Mouse (Mus musculus) thymus, postnatal 25 days (tissue): ENCODE measurements around the gene Mtmr12.
A peak's percentile ranks its signal among the peaks of the same experiment; 100 is the strongest.
"Not testable (repeated sequence)": the region's sequence is repeated elsewhere in the genome, so short reads cannot be mapped to it uniquely, and the experiment has no call there.

Source experiments
- DNase-seq: peaks from one replicate; pipeline ENCODE4 v3.0.0; 2022

Gene Mtmr12

DNA sequence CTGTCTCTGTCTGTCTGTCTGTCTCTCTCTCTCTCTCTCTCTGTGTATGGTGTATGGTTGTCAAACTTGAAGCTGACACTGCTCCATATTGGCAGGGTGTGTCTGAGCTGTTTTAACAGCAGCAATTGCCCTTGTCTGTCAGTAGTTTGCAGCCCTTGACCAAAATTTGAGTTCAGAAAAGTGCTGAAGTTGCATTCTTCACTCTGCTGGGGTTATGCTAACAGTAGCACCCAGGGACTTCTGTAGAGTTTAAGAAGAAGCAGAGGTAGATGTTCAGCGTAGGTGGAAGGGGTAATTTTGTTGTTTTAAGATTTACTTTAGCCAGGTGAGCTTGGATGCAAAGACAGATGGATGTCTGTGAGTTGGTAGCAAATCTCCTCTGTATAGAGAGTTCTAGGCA, 7.4 kb downstream of the Mtmr12 start:
- DNase-seq, result no peak

DNA sequence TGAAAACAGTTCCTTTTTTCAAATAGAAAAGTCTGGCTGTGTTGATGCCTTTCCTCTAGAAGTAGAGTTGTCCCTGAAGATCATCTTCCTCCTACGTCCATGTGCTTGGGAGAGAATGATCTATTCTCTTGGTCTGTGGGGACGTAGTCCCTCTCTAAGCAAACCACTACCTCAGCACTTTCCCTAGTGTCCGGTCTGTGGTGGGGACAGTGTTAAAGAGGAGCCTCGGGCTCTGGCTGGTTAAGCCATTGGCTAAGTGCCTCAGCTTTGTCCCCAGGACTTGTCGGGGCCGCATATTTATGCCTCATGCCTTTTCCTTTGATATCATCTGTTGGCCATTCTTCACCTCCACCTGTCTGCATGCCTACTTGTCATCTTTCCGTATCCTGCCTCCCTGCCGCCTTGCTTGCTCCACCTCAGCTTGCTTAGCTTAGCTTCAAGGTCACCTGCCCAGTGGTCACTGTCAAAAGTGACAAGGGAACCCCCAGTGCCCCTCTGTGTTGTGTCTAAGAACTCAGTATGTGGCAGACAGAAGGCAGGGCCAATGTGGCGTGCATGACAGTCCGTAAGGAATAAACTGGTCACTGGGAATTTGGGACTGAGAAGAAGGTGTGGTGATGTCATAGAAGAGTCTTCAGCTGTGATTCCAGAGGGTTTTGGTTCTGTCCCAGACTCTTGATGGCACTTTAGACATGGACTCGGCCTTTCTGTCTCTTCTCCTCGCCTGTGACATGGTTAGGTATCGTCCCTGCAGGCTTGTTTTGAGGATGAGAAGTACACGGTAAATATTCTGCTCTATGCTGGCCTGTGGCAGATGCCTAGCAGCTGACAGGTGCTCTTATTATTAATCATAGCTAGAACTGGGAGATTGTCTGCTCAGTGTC, 9.9 kb downstream of the Mtmr12 start:
- DNase-seq, result no peak

DNA sequence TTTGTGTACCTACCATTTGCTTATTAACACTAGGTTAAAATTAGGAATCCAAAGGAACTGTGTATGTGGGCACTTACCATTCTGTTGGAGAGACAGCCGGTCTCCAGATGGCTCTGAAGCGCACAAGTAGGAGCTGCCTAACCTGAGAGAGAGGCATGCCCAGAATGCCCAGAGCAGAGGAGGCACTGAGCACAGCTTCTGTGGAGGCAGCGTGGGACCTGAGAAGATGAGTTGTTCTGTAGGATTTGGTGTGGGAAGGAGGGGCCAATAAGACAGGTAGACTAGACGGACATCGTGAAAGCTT, 10.5 kb downstream of the Mtmr12 start:
- DNase-seq, result no peak

DNA sequence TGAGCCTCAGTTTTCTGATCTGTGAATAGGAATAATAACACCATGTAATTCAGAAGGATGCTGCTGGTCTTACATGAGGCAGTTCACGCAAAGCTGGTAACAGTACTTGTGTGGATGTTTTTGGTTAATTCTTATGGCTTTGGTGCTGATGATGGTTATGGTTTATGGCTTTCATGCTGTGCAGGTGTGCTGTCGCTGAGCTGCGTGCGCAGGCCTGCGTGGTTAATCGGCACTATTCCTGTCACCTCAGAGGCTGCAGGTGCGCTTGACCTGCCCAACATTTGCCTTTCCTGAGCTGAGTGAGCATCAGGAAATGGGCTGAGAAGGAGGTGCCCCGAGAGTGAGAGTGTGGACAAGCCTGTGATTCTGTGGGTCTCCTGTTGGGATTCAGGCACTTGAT, 11.3 kb downstream of the Mtmr12 start:
- peak; percentile 41 for DNase-seq

DNA sequence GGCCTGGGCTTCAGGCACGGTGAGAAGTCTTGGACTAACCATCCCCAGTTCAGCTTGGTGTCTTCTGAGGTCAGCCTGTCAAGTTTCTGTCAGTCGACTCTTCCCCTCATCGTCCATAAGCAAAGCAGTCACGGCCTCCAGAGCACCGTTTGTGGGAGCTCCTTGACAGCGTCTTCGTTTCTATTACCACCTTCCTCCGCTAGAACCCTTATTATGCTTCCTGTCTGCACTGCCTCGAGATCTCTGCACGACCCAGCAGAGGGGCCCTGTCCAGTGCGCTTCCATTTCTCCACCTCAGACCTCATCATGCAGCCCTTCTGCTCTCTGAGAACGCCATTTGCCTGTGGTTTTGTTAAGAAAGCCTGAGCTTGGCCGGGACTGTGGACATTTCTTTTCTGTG, 12.0 kb downstream of the Mtmr12 start:
- DNase-seq, result peak; percentile 34

DNA sequence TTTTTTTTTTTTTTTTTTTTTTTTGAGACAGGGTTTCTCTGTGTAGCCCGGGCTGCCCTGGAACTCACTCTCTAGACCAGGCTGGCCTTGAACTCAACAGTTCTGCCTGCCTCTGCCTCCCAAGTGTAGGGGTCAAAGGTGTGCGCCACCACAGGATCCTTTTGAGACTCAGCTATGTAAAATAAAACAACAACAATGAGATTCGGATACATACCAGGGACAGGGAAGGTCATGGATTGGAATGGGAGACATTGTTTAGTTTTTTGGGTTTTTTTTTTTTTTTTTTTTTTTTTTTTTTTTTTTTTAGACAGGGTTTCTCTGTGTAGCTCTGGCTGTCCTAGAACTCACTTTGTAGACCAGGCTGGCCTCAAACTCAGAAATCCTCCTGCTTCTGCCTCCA, 12.5 kb downstream of the Mtmr12 start:
- not testable (repeated sequence) for DNase-seq

DNA sequence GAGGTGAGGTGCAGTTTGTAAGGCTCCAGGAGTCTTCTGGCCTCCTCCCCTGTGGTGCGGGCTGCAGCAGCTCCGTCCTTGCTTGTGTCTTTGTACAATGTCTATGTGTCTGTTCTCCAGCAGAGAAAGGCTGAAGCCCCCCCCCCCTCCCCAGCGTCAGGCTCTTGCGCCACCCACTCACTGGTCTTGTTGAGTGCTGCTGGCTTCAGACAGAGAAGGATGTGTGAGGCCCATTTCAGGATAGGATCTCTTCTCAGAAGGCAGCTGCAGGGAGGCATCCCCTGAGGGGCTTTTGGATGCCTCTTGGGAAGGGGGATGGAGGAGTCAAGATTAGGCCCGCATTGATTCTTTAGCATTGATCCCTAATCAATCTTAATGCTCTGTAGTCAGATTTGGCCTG, 13.0 kb downstream of the Mtmr12 start:
- DNase-seq, result no peak

DNA sequence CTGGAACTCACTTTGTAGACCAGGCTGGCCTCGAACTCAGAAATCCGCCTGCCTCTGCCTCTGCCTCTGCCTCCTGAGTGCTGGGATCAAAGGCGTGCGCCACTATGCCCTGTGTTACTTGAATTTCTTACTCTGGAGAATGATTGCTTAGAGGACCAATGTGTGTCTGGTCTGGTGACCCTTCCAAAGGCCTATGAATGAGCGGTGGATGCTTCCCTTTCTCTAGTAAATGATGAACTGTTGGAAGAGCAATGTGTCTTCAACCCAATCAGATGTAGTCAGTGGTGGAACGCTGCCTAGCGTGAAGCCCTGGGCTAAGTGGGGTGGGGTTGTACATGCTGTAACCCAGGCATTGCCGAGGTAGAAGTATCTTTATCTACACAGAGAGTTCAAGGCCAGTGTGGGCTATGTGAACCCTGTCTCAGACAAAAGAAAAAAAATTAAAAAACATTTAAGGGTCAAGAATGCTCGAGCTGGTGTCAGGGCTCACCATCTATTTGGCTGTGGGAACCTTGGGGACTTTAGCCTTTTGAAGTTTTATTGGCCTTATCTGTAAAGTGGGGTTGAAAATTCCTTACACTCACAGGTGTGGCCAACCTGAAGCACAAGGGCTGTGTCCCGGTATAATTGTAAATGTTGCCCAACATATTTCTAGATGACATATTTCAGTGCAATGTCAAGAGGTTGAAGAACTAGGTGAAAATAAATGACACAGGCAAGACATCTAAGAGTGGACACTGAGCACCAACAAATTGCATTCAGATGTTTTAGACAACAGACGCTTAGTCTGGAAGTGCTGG, 14.0 kb downstream of the Mtmr12 start:
- no peak for DNase-seq

DNA sequence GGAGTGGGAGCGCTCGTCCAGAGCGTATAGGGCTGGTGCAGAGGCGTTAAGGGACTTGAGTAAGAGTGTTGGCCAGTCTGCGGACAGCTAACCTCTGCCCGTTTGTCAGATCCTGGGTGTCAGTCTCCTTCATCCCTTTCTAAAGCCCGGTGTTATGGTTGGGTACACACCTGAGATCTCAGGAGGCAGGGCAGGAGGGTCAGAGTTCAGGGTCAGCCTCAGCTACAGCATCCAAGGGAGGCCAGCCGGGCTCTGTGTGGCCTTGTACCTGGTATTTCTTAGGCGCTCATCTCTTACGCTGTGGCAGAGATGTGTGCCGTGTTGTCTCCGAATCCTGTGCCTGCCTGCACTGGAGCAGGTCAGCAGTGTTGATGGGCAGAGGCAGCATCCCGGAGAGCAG, 16.3 kb downstream of the Mtmr12 start:
- DNase-seq, result no peak

DNA sequence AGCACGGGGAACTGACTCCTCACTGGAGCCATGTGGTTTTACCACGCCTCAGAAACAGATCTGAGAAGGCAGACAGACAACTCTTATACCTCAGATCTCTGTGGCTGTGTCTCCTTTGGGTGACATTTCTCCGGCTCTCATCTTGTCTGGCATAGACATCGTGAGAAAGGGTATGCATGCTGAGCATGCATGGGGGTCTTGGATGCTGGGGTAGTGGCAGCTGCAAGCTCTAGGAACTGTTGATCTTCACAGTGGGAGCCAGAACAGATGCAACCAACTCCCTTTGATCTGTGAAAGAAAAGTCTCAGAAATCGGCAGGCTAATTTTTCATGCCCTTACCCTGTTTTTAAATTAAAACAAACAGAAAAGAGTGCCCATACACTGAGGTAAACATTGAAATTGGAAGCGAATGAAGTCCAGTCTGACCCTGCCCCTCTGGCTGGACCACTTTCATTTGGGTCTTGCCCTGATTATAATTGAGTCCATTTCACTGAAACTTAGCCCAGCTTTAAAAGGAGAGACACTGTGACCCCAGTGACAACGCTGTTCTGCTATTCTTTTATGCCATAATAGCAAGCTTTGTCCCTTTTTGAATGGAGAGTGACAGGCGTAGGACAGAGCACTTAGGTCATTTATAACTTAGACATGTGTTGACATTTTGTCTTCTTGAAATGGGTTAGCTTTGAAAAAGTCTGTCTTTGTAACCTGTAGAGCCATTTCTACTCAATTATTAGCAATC, 17.9 kb downstream of the Mtmr12 start:
- peak; percentile 35 for DNase-seq

DNA sequence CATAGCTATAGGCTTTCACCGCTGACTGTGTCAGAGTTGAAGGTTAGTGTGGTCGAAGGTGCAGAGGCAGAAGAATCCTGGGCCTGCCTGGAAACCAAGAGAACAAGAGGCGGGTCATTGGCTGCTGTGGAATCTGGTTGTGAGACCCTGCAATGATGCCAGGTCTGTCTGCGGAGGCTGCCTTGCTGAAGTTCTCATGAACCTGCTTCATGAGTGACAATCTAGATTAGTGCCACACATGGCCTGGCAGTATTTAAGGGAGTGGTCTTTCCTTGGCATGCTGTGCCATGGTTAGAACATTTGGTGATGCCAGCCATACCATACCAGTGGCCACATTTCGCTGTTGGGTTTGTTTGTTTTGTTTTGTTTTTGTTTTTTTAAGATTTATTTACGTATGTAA, 18.6 kb downstream of the Mtmr12 start:
- DNase-seq, result no peak

DNA sequence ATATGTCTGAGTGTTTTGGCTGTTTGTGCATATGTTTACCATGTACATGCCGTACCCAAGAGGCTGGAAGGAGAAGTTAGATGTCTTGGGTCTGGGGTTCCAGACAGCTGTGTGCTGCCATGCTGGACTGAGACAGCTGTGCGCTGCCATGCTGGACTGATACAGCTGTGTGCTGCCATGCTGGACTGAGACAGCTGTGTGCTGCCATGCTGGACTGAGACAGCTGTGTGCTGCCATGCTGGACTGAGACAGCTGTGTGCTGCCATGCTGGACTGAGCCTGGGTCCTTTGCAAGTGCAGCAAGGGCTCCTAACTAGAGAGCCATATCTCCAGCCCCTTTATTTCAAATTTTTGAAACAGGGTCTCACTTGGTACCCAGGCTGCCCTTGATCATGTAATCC, 19.4 kb downstream of the Mtmr12 start:
- DNase-seq, result no peak

DNA sequence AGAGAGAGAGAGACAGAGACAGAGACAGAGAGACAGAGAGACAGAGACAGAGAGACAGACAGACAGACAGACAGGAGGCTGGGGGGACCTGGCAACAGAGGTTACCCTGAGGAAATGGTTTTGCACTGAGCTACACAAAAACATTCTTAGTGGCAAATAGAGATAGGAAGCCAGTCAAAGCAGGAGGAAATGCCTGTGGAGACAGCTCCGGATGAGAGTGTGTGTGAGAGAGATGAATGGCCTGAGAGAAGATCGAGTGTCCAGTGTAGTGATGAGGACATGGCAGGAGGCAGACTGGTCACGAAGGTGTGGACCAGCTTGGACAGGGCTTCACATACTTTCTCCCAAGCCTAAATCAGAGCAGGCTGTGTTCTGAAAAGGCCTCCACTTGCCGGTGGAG, 20.2 kb downstream of the Mtmr12 start:
- DNase-seq, result no peak

DNA sequence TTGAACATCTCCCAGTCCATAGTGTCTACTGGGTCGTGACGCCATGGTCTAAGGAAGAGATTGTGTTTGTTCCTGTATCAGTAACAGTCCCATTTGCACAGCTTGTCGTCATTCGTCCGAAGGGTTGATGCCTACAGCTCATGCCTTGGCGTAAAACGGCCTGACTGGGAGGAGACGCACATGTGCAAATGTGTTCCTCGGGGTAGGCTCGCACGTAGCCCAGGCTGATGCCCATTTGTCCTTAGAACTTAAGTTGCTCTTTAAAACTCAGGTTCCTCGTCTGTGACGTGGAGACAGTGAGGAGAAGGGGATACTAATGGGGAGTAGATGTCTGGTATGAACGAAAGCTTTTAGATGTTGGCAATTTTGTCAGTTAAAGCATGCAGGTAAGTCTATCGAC, 22.1 kb downstream of the Mtmr12 start:
- no peak for DNase-seq

DNA sequence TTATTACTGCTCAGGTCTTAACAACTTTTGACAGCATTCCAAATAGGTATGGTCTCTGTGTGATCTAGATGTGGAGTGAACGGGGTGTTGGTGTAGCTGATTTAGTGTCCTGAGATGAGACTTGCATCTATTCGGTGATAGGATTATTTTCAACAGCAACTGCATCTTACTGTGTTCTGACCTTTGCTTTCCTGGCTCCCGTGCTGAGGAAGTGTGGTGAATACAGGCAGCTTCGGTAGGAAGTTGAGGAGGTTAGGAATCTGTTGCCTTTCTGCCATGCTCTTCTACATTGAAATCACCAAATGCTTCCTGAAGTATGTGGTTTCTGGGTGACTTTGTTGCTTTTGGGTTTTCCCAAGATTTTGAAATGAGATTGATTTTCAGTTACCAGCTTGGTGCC, 22.5 kb downstream of the Mtmr12 start:
- DNase-seq, result no peak

DNA sequence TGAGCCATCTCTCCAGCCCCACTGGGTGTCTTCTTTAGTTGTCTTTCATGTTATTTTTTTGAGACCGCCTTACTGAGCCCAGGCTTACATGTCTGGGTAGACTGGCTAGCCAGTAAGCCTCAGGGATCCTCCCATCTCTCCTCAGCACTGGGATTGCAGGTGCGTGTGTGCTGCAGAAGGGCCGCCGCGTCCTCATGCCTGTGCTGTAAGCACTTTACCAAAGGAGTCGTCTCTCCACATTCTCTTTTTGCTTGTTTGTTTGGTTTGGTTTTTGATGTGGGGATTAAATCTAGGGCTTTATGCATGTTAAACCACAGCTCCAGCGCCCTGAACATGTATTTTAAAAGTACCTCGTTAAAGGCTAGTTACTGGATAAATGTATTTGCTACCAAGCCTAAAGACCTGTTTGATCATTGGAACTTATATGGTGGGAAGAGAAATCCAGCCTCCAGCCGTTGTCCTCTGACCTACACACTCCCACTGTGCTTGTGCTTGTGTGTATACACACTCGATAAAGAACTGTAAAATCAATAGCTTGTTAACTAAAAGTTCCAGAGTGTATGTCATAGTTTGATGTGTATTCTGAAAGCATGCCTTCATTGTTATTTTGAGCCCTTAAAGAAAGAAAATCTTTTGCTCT, 24.9 kb downstream of the Mtmr12 start:
- DNase-seq, result peak; percentile 51

DNA sequence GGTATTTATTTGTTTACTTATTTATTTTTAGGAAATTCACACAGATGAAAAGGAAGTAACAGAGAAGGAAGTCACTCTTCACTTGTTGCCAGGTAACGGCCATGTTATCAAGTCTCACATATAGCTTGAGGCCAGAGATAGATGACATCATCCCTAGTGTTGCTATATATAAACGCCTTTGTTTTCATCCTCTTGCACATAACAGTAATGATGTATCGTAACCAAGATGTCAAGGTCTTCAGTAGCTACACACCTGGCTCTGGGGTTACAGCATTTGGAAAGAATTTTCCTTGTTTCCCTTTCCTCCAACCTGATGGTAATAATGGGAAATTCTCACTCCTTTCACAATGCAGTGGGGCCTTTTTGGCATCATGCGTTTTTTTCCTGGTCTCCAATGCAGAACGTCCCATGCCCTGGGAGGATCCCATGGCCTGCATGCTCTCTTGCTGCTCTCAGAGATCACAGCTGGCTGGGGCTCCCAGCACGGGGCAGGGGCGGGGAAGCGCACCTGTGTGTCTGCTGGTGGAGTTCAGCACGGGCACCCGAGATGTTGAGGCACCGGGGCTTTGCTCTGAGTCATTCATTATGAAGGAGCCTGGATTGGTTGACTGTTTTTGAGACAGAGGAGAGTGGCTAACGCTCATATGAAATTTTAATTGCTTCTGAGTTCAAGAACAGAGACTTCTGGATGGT, 25.6 kb downstream of the Mtmr12 start:
- peak; percentile 84 for DNase-seq

DNA sequence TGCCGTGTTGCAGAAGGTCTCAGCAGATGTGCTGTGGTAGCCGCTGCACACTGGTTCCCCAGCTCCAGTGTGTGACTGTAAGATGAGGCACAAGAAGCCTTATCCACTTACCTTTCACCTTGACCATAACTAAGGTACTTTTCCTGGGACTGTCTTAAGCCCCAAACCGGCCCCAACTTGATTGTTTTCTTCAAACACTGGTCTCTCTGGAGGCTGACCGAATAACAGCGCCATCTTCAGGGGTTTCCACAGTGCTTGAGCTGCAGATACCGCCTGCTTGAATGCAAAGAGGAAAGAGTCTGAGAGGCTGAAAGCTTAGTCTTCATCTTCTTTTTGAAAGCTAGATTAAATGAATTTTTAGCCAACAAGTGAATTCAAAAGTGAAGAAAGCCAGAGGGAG, 26.6 kb downstream of the Mtmr12 start:
- no peak for DNase-seq

DNA sequence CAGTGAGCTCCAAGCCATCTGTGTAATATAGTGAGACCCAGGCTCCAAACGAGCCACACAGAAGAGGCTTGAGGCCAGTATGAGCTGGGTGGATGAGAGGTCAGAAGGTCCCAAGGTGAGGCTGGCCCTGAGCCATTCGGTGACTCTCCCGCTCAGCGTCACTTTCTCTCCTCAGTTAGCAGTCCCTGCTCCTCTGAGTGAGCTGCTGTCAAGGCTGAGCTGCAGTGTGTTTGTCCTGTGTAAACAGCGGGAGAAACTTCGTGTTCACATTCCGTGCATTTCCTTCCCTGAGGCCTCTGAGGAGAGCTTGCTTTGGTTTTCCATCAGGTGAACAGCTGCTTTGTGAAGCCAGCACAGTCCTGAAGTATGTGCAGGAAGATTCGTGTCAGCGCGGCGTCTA, 27.6 kb downstream of the Mtmr12 start:
- DNase-seq, result no peak

DNA sequence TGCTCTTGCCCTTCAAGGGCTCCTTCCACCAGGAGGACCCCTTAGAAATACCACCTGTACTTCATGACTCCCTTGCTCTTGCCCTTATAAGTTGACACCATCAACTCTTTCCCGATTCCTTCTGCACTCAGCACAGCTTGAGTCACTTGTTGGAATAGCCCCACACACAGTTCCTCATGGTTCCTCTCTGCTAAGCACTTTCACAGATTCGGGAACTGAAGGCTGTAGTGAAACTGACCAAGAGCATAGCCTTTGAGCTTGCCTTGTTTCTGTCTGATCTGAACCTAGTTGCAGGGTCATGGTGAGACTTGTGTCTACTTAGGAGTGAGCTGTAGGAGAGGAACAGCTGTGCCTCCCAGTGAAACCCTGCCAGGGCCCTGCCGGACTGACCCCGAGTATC, 28.2 kb downstream of the Mtmr12 start:
- DNase-seq, result no peak

DNA sequence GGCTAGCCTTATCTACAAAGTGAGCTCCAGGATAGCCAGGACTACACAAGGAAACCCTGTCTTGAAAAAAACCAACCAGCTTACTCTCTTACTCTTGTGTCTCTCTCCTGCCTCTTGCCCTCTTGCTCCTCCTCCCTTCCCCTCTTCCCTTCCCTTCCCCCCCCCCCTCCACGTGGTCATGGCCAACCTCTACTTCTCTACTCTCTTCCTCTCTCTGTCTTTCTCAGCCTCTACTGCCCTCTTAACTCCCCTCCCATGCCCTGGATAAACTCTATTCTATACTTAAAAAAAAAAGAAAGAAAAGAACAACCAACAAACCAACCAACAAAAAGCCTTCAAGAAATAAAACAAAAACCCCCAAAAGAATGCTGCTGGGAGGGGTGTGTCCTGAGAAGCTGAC, 30.7 kb downstream of the Mtmr12 start:
- DNase-seq, result no peak

DNA sequence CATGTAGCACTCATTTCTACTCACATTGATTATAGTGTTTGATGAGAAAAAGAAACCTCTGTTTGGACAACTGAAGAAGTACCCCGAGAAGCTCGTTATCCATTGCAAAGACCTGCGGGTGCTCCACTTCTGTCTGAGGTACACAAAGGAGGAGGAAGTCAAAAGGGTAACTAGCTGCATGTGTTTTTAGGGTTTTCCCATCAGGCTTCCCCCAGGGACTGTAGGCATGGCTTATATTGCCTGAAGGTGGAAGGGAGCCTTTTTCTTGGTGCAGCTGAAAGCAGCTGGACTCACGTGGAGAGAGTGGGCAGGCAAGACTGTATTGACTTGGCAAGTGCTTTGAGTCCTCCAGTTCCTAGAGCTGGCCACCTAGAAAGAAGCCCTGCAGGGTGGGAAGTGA, 31.2 kb downstream of the Mtmr12 start:
- DNase-seq, result no peak

DNA sequence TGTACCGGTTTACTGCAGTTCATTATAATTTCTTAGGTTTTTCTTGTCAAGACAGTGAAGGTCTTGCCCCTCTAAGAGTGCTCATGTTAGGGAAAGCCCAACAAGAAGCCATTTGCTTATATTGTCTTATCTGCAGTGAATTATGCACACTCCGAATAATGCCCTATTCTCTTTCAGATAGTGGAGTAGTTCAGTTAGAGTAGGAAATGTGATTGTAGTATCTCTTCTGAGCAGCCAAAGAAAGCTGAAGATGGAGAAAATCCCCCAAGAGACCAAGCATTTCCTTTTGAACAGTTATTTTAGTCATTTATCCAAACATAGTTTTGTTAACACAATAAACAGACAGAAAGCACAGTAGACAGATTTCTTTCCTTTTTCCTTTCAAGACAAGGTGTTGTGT, 32.1 kb downstream of the Mtmr12 start:
- no peak for DNase-seq
